In the genomic region with DNA sequence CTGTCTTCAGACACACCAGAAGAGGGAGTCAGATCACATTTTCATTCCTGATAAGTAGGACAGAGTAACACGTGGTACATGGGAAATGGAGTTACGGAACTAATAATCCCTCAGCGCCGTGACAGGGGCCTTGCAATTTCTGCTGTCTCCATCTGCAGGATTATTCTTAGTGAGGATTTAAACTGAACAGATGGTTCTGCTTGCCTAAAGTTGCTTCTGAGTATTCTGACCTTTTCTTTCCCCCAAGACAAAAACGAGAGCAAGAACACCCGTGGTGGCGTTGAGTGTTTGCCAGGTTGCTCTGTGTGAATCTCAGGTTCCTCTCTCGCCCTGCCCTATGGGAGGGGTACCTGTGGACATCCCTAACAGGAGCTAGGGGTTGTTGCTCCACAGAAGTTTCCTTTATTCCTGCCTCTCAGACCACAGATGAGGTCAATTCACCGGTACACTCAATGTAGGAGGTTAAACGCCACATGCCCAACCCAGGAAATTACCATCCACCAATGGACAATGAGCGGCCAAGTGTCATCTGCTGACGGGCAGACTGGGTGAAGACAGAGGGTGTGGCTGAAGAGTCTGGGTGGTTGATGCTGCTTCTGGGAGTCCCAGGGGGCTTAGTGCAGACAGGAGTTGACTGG, we compare ENCODE assay signal across 19 mouse cellular contexts. TPM values are rescaled to one million over a fixed set of nuclear protein-coding genes. Genes with fewer than 3 reads are reported as not detected.
DNase-seq lines count a peak whose midpoint lies in the region; ATAC-seq and TF ChIP-seq lines count a peak whose summit lies in the region.
"Had no signal": no experiment of that assay in that cellular context is flagged by ENCODE, and none has a peak within 500 bp of the region (broad histone marks: within the 10 kb centered on the region; RNA-seq: fewer than 3 reads in every experiment).

No protein-coding gene starts in this region.

- TF ChIP-seq RAD21 in CH12.LX (IDR thresholded peaks at IDR 0.05; ENCODE audit: low read depth, low read length): no peak

- WGBS in intestine, embryonic 16.5 days: 78% methylated on average over 12 of the region's 12 CpGs
- 75% methylated on average over 12 of the region's 12 CpGs for WGBS in heart, embryonic 11.5 days (ENCODE audit: insufficient replicate concordance)

- no peaks in the 10 kb centered on the region for H3K79me2 ChIP-seq in CH12.LX (replicated peaks; ENCODE audit: control insufficient read depth, extremely low read depth, insufficient read depth, poor library complexity, severe bottlenecking)

- in situ Hi-C loops in CH12.LX (cut with MboI; ENCODE audit: low pct_ligation_motif_present, low pct_unique_long_range_greater_than_20kb, low sequenced_read_pairs): no loop called here

- TF ChIP-seq POLR2A in CH12.LX (IDR thresholded peaks at IDR 0.05; ENCODE audit: low read depth, low read length): peak; percentile 83

- H3K27me3 ChIP-seq in CH12.LX (replicated peaks): no peaks in the 10 kb centered on the region
- H3K27me3 ChIP-seq in intestine, embryonic 16.5 days (replicated peaks; ENCODE audit: control insufficient read depth, insufficient read depth, low read length): no peaks in the 10 kb centered on the region
- no peaks in the 10 kb centered on the region for H3K27me3 ChIP-seq in heart, embryonic 11.5 days (ENCODE audit: control insufficient read depth, insufficient read depth, low read length)
- H3K27me3 ChIP-seq: forebrain, embryonic 13.5 days; heart, embryonic 13.5 days; limb, embryonic 12.5 days; Patski had no signal

- H3K27ac ChIP-seq in CH12.LX (ENCODE audit: insufficient read depth, low read depth): 0 out of 2 replicates have a peak overlapping the region, but pooled peaks have one; percentile 5
- no peak overlapping the region for H3K27ac ChIP-seq in intestine, embryonic 16.5 days (ENCODE audit: low read length)
- no peak overlapping the region for H3K27ac ChIP-seq in heart, embryonic 11.5 days (ENCODE audit: low read depth, low read length)
- H3K27ac ChIP-seq: embryonic facial prominence, embryonic 10.5 days; forebrain, embryonic 13.5 days; heart, embryonic 13.5 days; limb, embryonic 12.5 days had no signal

- no peak for TF ChIP-seq CTCF in CH12.LX (conservative IDR thresholded peaks at IDR 0.05 in 1 of 2, IDR thresholded peaks at IDR 0.05 in 1 of 2; ENCODE audit: low read depth in 2 of 2, low read length in 2 of 2)

- dilution Hi-C loops in CH12.LX (cut with MboI; ENCODE audit: extremely low pct_ligation_motif_present, extremely low pct_unique_long_range_greater_than_20kb, low sequenced_read_pairs): no loop called here

- no peak for DNase-seq in cerebellum, postnatal 4 days (ENCODE audit: low spot score in 2 of 2)
- DNase-seq in CH12.LX (ENCODE audit: extremely low read depth): peak; percentile 96
- DNase-seq in cerebellum, adult 9-11 months: peak; percentile 67
- DNase-seq in naive thymus-derived CD4-positive, alpha-beta T cell, adult 2 months (ENCODE audit: low read depth): peak; percentile 41
- DNase-seq in kidney, adult 18-20 months: no peak
- DNase-seq: adrenal gland, postnatal 36 days; lung, postnatal 10 days; right cerebral cortex, postnatal 25 days; thymus, adult 18-20 months had no signal

- no peak for TF ChIP-seq EP300 in CH12.LX (IDR thresholded peaks at IDR 0.05; ENCODE audit: low read length)

- H3K9me3 ChIP-seq in CH12.LX (replicated peaks; ENCODE audit: low read length): no peaks in the 10 kb centered on the region
- no peaks in the 10 kb centered on the region for H3K9me3 ChIP-seq in intestine, embryonic 16.5 days (ENCODE audit: control insufficient read depth, low read length)
- H3K9me3 ChIP-seq in heart, embryonic 11.5 days (replicated peaks; ENCODE audit: control insufficient read depth, low read length): no peaks in the 10 kb centered on the region
- H3K9me3 ChIP-seq: embryonic facial prominence, embryonic 10.5 days; forebrain, embryonic 13.5 days; heart, embryonic 13.5 days; limb, embryonic 12.5 days had no signal

- peak overlapping the region; percentile 95 for H3K4me2 ChIP-seq in CH12.LX (ENCODE audit: insufficient read depth, low read depth, poor library complexity, severe bottlenecking)
- no peak overlapping the region for H3K4me2 ChIP-seq in intestine, embryonic 16.5 days (ENCODE audit: low read depth, low read length)
- H3K4me2 ChIP-seq in heart, embryonic 11.5 days: no peak overlapping the region
- H3K4me2 ChIP-seq: forebrain, embryonic 13.5 days; heart, embryonic 13.5 days; limb, embryonic 12.5 days had no signal

- peak overlapping the region; percentile 50 for H3K9ac ChIP-seq in CH12.LX (ENCODE audit: insufficient read depth, low read depth)
- no peak overlapping the region for H3K9ac ChIP-seq in intestine, embryonic 16.5 days (ENCODE audit: low read depth, low read length)
- H3K9ac ChIP-seq in heart, embryonic 11.5 days (ENCODE audit: low read depth, low read length): no peak overlapping the region
- H3K9ac ChIP-seq: forebrain, embryonic 13.5 days; heart, embryonic 13.5 days; limb, embryonic 12.5 days had no signal

- peaks cover 5 to 20% of the 10 kb centered on the region in 2 experiments; a peak in 2 of 4 replicates for H3K4me1 ChIP-seq in CH12.LX (ENCODE audit: control insufficient read depth in 1 of 2, insufficient read depth in 2 of 2)
- no peaks in the 10 kb centered on the region for H3K4me1 ChIP-seq in intestine, embryonic 16.5 days (ENCODE audit: control insufficient read depth, insufficient read depth, low read length)
- no peaks in the 10 kb centered on the region for H3K4me1 ChIP-seq in heart, embryonic 11.5 days (ENCODE audit: control insufficient read depth, insufficient read depth, low read length)
- H3K4me1 ChIP-seq: embryonic facial prominence, embryonic 10.5 days; forebrain, embryonic 13.5 days; heart, embryonic 13.5 days; limb, embryonic 12.5 days had no signal

- peaks cover 0 to 22% of the 10 kb centered on the region in 2 experiments for H3K36me3 ChIP-seq in CH12.LX (replicated peaks in 1 of 2; ENCODE audit: control insufficient read depth in 1 of 2, insufficient read depth in 1 of 2, low read length in 1 of 2)
- no peaks in the 10 kb centered on the region for H3K36me3 ChIP-seq in intestine, embryonic 16.5 days (ENCODE audit: control insufficient read depth, insufficient read depth, low read length)
- no peaks in the 10 kb centered on the region for H3K36me3 ChIP-seq in heart, embryonic 11.5 days (ENCODE audit: control insufficient read depth, insufficient read depth, low read length)
- H3K36me3 ChIP-seq: embryonic facial prominence, embryonic 10.5 days; heart, embryonic 13.5 days; limb, embryonic 12.5 days had no signal

- ATAC-seq in cerebellum, adult (ENCODE audit: insufficient number of reproducible peaks, low FRiP score, low TSS enrichment): peak; percentile 68; the same call in 1 of the 2 replicates
- no peak for ATAC-seq in intestine, embryonic 16.5 days
- ATAC-seq in heart, embryonic 11.5 days (replicated peaks; ENCODE audit: insufficient number of reproducible peaks, low FRiP score, low TSS enrichment): no peak
- ATAC-seq: forebrain, embryonic 13.5 days; hindbrain, embryonic 16.5 days; Patski had no signal

- H3K4me3 ChIP-seq in CH12.LX (replicated peaks in 1 of 3; ENCODE audit: low read depth in 2 of 3, low read length in 2 of 3, poor library complexity in 1 of 3): peak overlapping the region; percentile 48 to 74 (median 48)
- H3K4me3 ChIP-seq in intestine, embryonic 16.5 days (ENCODE audit: low read length): no peak overlapping the region
- H3K4me3 ChIP-seq in heart, embryonic 11.5 days (ENCODE audit: low read depth, low read length): no peak overlapping the region
- H3K4me3 ChIP-seq: embryonic facial prominence, embryonic 10.5 days; forebrain, embryonic 13.5 days; heart, embryonic 13.5 days; limb, embryonic 12.5 days; myocyte had no signal

TF ChIP-seq in CH12.LX, 34 proteins besides CTCF, POLR2A, EP300 and RAD21 (continues in another document):
- TF ChIP-seq MAX (IDR thresholded peaks at IDR 0.05; ENCODE audit: low read length): peak; percentile 28
- TF ChIP-seq MYC (IDR thresholded peaks at IDR 0.05; ENCODE audit: low read depth, low read length): peak; percentile 11; the same call in 1 of the 2 replicates
- peak; percentile 80; the same call in 1 of the 2 replicates for TF ChIP-seq NELFE (IDR thresholded peaks at IDR 0.05; ENCODE audit: low read depth, low read length)
- TF ChIP-seq MEF2A (IDR thresholded peaks at IDR 0.05; ENCODE audit: borderline replicate concordance, low read depth, low read length): 0 out of 2 replicates have a peak, but pooled peaks have one; percentile 16
- TF ChIP-seq ETS1 (conservative IDR thresholded peaks at IDR 0.05; ENCODE audit: low read depth, low read length): 0 out of 2 replicates have a peak, but pooled peaks have one; percentile 36
- TF ChIP-seq POLR2AphosphoS2 (IDR thresholded peaks at IDR 0.05; ENCODE audit: low read depth, low read length): 0 out of 2 replicates have a peak, but pooled peaks have one; percentile 47
- no peak; the same call in 1 of the 2 replicates for TF ChIP-seq IRF4 (IDR thresholded peaks at IDR 0.05; ENCODE audit: low read depth, low read length)
- no peak for TF ChIP-seq HCFC1 (IDR thresholded peaks at IDR 0.05; ENCODE audit: low read depth, low read length)

RNA-seq across cellular contexts. Expression of a gene that starts 21.7 kb away (rescaled TPM):
- total RNA-seq in CH12.LX (2012; rRNA removed) (19.3 and 29.7 TPM in 2 replicates), CH12.LX (2014; rRNA removed) (45.2 and 50.5 TPM in 2 replicates)
- polyA plus RNA-seq in CH12.LX (2012; ENCODE audit: insufficient read length, low read depth): 35.0 and 42.4 TPM in 2 replicates
- 24.6 and 24.8 TPM in 2 replicates for polyA plus RNA-seq in intestine, embryonic 16.5 days (2015; fragmentation: Nextera tagmentation; extraction: Ambion mirVana)
- polyA plus RNA-seq in heart, embryonic 11.5 days (2014; fragmentation: Nextera tagmentation; extraction: Ambion mirVana): 22.3 and 25.5 TPM in 2 replicates

RNA-seq across cellular contexts. Expression of a gene that starts 23.3 kb away (rescaled TPM):
- total RNA-seq in CH12.LX (2012; rRNA removed) (279 and 335 TPM in 2 replicates), CH12.LX (2014; rRNA removed) (265 and 268 TPM in 2 replicates)
- 279 and 284 TPM in 2 replicates for polyA plus RNA-seq in CH12.LX (2012; ENCODE audit: insufficient read length, low read depth)
- 2.3 and 3.1 TPM in 2 replicates for polyA plus RNA-seq in intestine, embryonic 16.5 days (2015; fragmentation: Nextera tagmentation; extraction: Ambion mirVana)
- 0.72 and 0.90 TPM in 2 replicates for polyA plus RNA-seq in heart, embryonic 11.5 days (2014; fragmentation: Nextera tagmentation; extraction: Ambion mirVana)

RNA-seq across cellular contexts. Expression of a gene that starts 49.3 kb away (rescaled TPM):
- total RNA-seq in CH12.LX (2012; rRNA removed) (30.4 and 31.6 TPM in 2 replicates), CH12.LX (2014; rRNA removed) (32.7 and 32.9 TPM in 2 replicates)
- 29.4 and 34.5 TPM in 2 replicates for polyA plus RNA-seq in CH12.LX (2012; ENCODE audit: insufficient read length, low read depth)
- 67.7 and 69.9 TPM in 2 replicates for polyA plus RNA-seq in intestine, embryonic 16.5 days (2015; fragmentation: Nextera tagmentation; extraction: Ambion mirVana)
- polyA plus RNA-seq in heart, embryonic 11.5 days (2014; fragmentation: Nextera tagmentation; extraction: Ambion mirVana): 62.9 and 67.9 TPM in 2 replicates

RNA-seq across cellular contexts. Expression of a gene that starts 53.2 kb away (rescaled TPM):
- total RNA-seq in CH12.LX (2012; rRNA removed): 51.4 and 73.2 TPM in 2 replicates
- total RNA-seq in CH12.LX (2014; rRNA removed): 37.8 and 46.6 TPM in 2 replicates
- polyA plus RNA-seq in CH12.LX (2012; ENCODE audit: insufficient read length, low read depth): 63.7 and 67.6 TPM in 2 replicates
- polyA plus RNA-seq in intestine, embryonic 16.5 days (2015; fragmentation: Nextera tagmentation; extraction: Ambion mirVana): 393 and 415 TPM in 2 replicates
- 353 and 356 TPM in 2 replicates for polyA plus RNA-seq in heart, embryonic 11.5 days (2014; fragmentation: Nextera tagmentation; extraction: Ambion mirVana)

Comparison
In these comparisons a context has a peak if more than half of its experiments do, and no peak if none do; other contexts are left out.
1. DNase-seq: peak in CH12.LX (single experiment), cerebellum, adult 9-11 months (single experiment) and naive thymus-derived CD4-positive, alpha-beta T cell, adult 2 months (single experiment); none in cerebellum, postnatal 4 days (0 of 2) and kidney, adult 18-20 months (single experiment).
2. H3K4me3 ChIP-seq: peak in CH12.LX (3 of 3); none in intestine, embryonic 16.5 days (single experiment) and heart, embryonic 11.5 days (single experiment).
3. RNA of a gene that starts 23.3 kb away (polyA plus RNA-seq): 279 to 284 TPM in CH12.LX; 2.3 to 3.1 TPM in intestine, embryonic 16.5 days and 0.72 to 0.90 TPM in heart, embryonic 11.5 days; every median in the first group is over 10 times any median in the second.